Mouse (Mus musculus): Measurements from ENCODE around the gene Lyplal1. TPM values are rescaled to one million over a fixed set of nuclear protein-coding genes. Genes with fewer than 3 reads are reported as not detected.

The Lyplal1 gene
- 10.1 and 11.1 TPM in 2 replicates for polyA plus RNA-seq (2012; rRNA removed)

DNA sequence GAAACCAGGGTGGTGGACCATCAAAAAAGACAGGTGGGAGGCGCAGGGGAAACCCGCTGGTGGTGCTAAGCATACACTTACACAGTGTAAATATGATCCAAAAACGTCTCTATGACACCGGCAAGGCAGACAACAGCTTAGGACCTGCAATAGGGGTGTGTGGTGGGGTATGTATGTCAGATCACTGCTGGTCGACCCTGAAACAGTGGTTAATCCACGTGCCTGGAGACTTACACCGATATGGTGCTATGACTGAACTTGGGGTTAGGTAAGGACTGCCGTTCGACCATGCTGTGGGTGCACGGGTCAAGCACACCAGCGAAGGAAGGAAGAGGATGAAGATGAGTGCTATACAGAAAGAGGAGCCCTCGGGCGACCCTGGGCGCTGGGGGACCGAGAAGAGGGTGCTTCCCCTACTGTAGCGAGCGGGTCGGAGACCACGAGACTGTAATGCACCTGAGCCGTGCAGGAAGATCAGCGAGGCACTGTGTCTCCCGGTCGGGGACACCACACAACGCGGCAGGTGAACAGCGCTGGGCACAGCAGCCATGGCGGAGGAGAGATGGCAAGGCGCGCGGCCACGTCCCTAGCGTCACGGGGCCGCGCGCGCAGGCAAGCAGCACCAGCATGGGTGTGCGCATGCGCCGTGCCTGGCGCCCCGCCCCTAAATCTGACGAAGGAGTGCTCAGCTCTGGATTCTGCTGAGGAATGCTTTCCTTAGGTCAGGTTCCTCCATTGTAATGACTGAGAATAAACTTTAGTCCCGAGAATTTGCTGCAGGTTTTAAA is at the start of gene Lyplal1:
Gene Lyplal1 (minus strand): TSS at position 610 of the 788 bp plus-strand sequence.

Measured in liver, embryonic 18 days (tissue).